Mouse (Mus musculus) embryo, embryonic 10.5 days (tissue): ENCODE measurements around the gene Magohb.

Source experiments
- DNase-seq: peaks from one replicate; pipeline ENCODE4 v3.0.0-alpha.2; 2015; ENCODE audit warnings: low spot score

The Magohb gene

DNA sequence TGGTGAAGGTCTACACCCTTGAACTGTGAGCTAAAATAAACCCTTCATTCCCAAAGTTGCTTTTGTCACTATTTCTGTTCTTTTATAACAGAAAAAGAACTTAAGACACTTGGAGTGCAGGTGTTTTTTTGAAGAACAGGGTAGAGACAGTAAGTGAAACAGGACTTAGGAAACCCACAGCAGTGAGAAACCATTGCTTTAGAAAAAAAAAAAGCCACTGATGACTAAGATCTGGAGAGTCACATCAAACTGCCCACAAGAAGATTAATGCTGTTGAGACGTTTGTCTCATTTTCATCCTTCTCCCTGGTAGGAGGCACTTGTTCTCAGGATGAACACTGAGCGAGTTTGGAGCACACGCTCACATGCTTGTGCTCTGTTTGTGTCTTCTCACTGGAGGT lies 31.0 kb downstream of the Magohb start:
- no peak for DNase-seq

DNA sequence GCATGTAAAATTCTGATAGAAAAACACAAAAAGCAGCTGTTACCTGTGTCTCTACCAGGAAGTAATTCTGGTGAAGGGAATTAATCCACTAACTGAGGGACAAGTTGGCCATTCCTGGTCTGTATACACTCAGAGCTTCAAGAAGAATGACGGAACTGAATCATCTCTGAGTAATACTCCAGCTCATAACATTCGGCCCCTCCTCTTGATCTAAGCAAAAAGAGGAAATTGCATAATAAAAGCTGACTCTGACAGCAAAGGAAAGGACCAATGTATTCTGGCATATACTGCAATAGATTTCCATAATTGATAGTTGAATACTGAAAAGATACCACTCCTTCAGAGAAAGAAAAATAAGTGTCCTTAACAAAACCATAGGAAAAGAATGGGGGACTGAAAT lies 45.8 kb downstream of the Magohb start, which contains the start of gene Klra2:
TSS of gene Klra2 (minus strand) at position 157 of the 400 bp plus-strand sequence.
- DNase-seq: no peak

DNA sequence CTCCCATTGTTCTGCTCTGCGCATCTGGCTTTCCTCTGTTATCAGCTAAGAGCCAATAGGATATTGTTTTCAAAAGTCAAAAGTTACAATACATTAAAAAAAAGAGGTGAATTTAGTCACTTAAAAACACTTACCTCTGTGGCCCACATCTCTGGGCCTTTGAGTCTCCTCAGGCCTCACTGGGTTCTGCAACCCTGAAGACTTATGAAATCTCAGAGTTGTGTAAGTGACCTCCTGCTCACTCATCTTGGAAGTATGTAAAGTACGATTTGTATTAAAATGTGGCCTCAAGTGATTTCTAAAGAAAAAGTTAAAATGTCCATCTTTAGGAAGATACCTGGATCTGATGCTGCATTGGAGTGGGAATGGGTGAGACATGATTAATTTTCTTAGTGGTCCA lies 48.0 kb downstream of the Magohb start:
- no peak for DNase-seq
